Mouse (Mus musculus) E14TG2a.4 (cell line): ENCODE data around the gene Tnk2.

Source experiments
- CTCF ChIP-seq: conservative IDR thresholded peaks from 2 replicates; pipeline ENCODE4 v1.5.1; 2014; ENCODE audit warnings: low read length
- POU5F1 ChIP-seq: IDR thresholded peaks from 2 replicates; pipeline ENCODE4 v1.6.1; 2014; ENCODE audit warnings: low read length, borderline replicate concordance

DNA sequence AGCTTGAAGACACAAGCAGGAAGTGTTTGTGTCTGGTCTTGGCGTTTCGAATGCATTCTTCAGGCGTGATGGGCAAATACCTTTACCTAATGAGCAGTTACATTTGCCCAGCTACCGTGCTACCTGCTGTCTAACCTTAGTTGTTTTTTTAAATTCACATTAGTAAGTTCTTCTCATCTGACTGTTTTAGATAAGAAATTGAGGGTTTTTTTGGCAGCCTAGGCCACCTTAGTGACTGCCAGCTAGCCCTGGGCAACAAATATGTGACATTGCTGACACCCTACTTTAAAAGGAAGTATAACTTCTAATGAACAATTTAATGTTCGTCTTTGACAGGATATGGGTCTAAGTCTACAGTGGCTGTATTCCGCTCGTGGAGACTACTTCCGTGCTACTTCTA is 15.5 kb upstream of the Tnk2 start:
- no peak for TF ChIP-seq CTCF
- no peak for TF ChIP-seq POU5F1
